Mouse (Mus musculus): ENCODE measurements around the gene Sash1. TPM values are rescaled to one million over a fixed set of nuclear protein-coding genes. Genes with fewer than 3 reads are reported as not detected.

Gene Sash1
- total RNA-seq, 1 experiment from 2014 or later = 28.1 TPM

DNA sequence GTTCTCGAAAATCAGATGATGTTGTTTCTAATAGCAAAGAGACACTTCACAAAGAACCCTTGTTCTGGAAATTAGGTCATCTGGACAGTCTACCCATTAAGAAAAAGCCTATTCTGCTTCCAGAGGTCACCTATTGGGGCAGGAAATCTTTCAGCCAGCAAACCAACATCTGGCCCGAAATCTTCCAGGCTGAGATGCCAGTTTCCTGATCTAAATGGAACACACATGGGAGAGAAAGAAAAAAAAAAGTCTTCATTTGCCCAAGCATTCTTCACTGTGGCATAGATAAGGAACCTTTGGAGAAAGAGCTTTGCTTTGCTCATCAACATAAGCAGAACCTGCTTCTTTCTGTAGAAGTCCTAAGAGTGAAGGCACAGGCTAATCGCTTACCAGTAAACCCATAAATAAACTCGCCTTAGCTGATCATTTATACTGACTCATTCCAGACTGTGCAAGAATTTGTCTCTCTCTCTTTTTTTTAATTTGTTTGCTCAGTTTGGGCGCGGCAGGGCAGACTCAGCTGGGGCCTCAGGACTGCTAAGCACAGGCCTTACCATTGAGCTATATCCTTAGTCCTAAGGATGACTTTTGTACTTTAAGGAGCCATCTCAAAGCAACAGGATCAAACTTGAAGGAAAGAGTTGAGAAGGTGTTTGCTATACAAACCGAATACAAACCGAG lies 13.1 kb upstream of the Sash1 start:
- DNase-seq = no peak

- no peak for DNase-seq
These were observed 12.4 kb upstream of the Sash1 start for GRCm38 (mm10) chr10:8898099-8898777.

DNA sequence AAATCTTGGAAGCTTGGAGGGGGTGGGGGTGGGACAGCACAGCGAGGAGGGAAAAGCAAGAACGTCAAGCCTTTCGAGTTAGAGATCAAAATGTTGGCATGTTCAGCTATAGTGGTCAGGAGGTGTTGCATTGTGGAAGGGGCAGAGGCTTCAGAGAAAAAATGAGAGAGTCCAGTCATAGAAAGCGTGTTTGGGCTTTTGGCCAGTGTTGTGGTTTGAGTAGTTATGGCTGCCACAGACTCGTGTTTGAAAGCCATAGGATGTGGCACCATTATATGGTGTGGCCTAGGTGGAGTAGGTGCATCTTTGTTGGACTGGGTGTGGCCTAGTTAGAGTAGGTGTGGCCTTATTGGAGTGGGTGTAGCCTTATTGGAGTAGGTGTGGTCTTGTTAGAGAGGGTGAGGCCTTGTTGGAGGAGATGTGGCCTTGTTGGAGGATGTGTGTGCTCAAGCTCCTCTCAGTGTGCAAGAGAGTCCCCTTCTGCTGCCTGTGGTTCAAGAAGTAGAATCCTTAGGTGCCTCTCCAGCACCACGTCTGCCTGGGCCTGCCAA lies 9.2 kb upstream of the Sash1 start:
- no peak for DNase-seq

DNA sequence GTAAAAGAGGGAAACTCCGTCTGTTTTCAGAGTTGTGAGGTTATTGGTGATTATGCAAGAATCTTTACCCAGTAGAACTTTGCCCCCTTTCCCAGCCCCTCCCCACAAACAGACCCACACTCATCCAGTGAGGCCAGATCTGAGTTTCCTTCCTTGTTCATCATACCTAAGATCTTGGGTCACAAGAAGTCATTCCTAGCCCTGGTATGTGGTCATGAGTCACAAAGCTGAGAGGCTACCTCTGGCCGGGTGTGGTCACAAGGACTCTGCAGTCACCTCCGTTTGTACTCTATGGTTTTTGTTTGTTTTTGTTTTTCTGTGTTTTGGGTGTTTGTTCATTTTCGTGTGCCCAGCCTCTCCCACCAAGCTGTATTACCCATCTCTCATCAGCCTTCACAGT lies 4.6 kb upstream of the Sash1 start:
- DNase-seq = no peak

DNA sequence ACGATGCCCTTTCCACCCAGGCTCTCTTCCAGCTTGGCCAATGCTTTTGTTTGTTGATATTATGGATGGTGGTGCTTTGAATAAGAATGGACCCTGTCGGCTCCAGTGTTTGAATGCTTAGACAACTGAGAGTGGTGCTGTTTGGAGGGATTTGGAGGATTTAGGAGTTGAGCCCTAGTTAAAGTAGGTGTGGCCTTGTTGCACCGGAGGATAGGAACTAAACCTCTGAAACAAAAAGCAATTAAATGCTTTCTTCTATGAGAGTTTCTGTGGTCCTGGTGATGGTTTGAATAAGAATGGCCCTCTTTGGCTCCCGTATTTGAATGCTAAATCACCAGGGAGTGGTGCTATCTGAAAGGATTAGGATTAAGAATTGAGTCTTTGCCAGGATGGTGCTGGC lies 3.5 kb upstream of the Sash1 start:
- no peak for DNase-seq

DNA sequence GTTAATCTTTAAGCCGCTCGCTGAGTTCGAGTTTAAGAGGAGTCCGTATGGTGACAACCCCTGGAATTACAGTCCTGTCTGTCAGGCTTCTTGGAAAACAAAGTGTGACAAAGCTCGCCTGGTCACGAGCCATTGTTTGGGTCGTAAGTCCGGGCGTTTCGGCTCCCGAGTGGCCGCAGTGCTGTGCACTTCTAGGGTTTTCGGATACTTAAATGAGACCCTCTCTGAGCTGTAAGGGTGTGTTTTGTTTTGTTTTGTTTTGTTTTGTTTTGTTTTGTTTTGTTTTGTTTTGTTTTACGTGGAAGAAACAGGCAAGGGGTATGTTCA lies 621 bp upstream of the Sash1 start:
- no peak for DNase-seq

GRCm38 (mm10) chr10:8885201-8885600 lies 669 bp downstream of the Sash1 start:
- no peak for DNase-seq

DNA sequence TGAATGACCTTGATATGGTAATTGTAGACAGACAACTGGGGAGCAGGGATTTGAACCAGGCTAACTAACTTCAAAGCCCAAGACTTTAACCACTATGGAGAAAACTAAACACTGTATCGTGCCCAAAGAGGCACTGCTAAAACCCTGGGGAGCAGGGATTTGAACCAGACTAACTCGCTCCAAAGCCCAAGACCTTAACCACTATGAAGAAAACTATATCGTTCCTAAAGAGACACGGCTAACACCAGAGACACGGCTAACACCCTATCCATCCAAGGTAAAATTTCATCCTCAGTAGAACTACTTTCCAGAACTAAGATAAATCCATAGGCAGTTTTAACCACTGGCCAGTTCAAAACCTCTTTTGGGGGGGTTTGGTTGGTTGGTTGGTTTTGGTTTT lies 1.3 kb downstream of the Sash1 start:
- DNase-seq = no peak

DNA sequence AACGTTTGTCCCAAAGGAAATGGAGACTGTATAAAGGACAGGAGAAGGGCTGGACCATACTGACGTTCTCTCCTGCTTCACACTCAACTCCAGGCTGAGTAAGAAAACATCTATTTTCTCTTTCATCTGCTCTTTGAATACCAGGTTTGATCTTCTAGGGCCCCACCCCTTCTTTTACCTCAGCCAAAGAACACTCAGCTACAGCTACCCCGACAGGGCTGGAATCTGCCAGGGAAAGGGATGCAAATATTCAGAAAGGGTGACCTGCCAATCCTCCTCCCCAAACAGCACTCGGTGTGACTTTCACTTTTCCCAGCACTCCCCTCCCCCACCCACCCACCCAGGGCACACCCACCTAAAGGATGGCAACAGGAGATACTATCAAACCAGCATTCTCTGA lies 2.2 kb downstream of the Sash1 start:
- no peak for DNase-seq

DNA sequence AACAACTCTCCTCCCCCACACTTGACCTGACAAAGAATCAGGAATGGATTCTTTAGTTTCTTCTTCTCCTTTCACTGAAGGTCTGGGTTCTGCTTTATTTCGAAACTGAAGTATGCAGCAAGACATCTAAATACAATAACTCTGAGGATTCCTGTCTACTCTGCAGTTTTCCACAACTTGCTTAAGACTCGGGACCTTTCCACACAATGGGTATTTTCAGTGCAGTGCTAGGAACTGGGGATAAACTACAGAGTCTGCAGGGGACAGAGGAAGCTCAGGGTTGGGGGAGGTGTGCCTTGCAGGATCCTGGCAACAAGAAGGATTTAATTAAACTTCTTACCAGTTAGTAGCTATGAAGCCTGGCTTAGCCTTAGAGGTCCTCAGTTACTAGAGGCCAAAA lies 4.1 kb downstream of the Sash1 start:
- no peak for DNase-seq

DNA sequence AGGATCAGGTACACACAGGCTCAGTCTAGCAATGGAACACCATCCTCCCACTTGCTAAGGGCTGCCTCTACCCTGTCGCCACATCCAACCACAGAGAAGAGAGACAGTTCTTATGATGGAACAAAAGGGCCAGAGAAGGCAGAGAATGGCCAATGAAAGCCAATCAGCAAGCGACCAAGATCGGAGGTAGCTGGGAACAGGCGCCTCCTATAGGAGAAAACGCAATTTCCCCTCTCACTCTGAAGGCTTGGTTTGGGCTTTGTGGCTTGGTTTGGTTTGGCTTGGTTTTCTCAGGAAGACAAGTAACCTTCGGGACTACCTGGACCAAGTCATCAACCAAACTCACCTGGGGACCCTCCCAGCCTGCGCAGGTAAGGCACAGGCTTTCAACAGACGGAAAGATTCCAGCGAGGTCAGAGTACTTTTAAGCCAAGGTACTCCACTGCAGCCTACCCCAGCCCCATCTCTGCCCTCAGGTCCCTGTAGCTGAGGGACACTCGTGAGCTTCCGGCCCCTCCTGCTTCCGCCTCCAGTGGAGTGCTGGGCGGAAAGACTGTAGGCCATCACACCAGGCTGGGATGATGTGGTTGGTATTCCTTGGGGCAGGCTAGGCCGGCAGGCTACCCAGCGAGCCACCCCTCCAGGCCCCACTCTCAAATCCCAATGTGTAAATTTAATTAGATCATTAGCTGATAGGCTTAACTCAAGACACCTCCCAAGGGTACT lies 4.8 kb downstream of the Sash1 start:
- DNase-seq = no peak

DNA sequence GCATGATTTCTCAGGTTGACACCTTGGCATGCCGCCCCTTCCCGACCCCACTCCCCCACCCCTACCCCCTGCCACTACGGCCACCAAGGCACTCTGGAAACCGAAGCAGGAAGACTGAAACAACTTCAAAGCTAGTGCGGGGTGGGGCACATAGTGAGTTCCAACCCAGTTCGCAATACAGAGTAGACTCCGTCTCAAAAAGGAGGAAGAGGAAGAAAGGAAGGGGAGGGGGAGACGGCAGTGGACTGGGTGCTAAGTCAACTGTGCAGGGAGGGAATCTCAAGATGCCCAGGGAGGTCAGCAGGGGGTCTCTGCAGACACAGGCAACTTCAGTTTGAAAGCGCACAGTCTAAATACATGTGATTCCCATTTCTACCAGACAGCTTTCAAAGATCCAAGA lies 7.0 kb downstream of the Sash1 start:
- no peak for DNase-seq

- DNase-seq = no peak
These were observed 7.5 kb downstream of the Sash1 start for GRCm38 (mm10) chr10:8878381-8878780.

GRCm38 (mm10) chr10:8873631-8874370 lies 12.1 kb downstream of the Sash1 start:
- DNase-seq = no peak

GRCm38 (mm10) chr10:8872788-8873187 lies 13.1 kb downstream of the Sash1 start:
- DNase-seq = no peak

- no peak for DNase-seq
These were observed 13.9 kb downstream of the Sash1 start for GRCm38 (mm10) chr10:8871935-8872334.

DNA sequence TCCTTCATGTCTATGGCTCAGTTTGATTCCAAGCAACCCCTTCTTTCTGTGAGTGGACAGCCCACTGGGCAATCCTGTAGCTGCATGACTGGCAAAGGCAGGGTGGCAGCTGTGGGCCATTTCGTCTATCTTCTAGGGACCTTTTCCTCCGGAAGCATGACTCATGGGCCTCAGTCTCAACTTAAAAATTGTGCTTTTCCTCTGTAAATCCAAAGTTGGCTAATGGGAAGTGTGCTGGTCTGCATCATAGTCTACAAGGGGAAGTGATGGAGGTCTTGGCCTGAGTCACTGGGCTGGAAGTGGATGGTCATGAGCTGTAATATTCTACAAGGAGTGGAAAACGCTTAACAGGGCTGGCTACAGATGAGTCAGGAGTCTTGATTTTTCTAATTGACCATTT lies 15.5 kb downstream of the Sash1 start:
- no peak for DNase-seq

DNA sequence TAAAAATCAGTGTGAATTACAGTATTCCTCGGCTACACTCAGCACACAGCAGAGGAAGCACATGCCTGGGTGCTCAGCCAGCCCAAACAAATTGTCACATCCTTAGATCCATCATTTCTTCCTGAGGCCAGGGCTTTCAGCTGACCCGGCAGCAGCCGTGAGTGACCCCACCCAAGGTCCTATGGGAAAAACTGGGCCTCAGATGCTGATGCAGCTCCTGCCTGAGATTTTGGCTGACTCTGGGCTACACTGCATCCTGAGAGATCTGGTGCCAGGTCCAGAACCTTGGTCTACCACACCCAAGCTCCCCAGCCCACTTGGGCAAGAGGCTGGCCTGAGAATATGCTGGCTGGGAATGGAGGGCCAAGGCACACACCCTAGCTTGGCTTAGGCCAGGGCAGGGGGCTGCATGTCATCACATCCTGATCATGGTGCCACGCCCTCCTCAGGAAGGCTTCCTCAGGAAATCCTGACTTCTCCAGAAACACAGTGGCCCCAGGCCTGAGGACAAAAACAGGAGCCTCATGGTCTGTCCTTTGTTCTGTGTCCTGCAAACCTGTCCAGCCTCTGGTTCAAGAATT lies 19.7 kb downstream of the Sash1 start:
- peak; percentile 30 for DNase-seq

DNA sequence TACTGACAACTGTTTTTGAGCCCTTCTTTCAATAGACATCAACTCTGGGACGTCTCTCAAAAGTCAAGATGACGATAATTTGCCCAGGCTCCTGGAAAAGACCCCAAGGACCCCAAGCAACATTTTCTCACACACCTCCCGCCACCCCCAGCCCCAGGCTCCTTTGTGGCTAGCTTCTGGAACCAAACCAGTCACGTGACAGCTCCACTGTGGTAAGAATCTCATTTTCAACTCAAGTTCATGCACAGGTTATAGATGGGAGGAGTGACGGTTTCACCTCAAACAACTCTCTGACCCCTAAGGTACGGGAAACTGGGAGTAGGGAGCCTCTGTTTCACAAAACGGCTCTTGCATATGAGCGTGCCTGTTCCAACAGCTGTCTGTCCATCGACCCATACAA lies 25.2 kb downstream of the Sash1 start:
- no peak for DNase-seq

DNA sequence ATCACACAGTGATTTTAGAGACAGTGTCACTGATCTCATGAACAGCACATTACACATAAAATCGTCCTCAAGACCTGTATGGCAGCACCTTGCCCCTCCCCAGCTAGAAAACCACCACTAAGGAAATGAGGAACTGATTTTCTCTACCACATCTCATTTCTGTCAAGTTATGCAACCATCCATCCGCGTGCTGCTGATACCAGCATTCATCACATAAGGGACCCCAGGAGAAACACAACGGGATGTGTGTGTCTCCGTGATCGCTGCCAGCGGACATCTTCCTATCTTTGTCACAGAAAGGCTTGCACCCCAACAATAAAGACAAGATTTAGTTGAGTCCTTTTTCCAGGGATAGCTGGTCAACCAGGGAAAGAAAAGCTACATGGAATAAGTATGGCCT lies 27.2 kb downstream of the Sash1 start:
- no peak for DNase-seq

GRCm38 (mm10) chr10:8856942-8857341 lies 28.9 kb downstream of the Sash1 start:
- no peak for DNase-seq

DNA sequence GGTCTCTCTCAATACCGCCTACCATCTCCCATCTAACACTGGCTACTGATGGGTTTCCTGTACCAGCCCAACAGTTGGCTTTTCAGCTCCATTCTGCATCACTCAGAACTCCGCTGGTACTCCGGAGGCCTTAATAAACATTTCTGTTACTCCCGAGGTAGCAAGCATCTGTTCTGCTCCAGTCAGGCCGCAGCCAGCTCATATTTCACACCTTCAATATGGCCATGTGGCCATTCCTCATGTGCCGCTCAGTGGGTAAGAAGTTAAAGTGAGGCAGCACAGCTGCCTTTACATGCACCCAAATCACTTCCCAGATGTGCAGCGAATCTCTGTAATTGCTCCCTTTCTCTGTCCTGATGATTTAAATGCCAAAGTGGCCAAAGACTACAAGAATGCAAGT lies 32.5 kb downstream of the Sash1 start:
- no peak for DNase-seq
